18 mouse cellular contexts compared by ENCODE assay signal in genomic region chr3:137129967-137130366, GRCm38 (mm10).
DNase-seq lines count a peak whose midpoint lies in the region; ATAC-seq lines count a peak whose summit lies in the region.
"Had no signal": no experiment of that assay in that cellular context is flagged by ENCODE, and none has a peak within 500 bp of the region (broad histone marks: within the 10 kb centered on the region; RNA-seq: fewer than 3 reads in every experiment).

No protein-coding gene starts in this region.

- DNase-seq in frontal cortex, postnatal 36 days (ENCODE audit: low spot score in 2 of 2), result no peak
- DNase-seq in brain, adult 2 months (ENCODE audit: low read depth, low spot score), result peak; percentile 36
- DNase-seq: adrenal gland, adult 2 months; adrenal gland, adult 8-10 months; adrenal gland, postnatal 10 days; adrenal gland, postnatal 14 days; adrenal gland, postnatal 25 days; adrenal gland, postnatal 36 days; B cell, adult 2 months; cerebellum, adult 11 months; cerebellum, adult 11-12 months; cerebellum, adult 18-20 months; cerebellum, adult 2 months had no signal

- ATAC-seq in frontal cortex, adult (ENCODE audit: low TSS enrichment), result peak; percentile 96
- ATAC-seq in monocyte, adult 5-6 weeks (replicated peaks; ENCODE audit: insufficient number of reproducible peaks, low FRiP score, low TSS enrichment, poor library complexity, severe bottlenecking), result no peak
- ATAC-seq: activated CD4-positive, CD25-positive, alpha-beta regulatory T cell, adult 4 months; CD4-positive, CD25-positive, alpha-beta regulatory T cell, adult 4 months; Patski had no signal
